Mouse (Mus musculus) erythroblast, embryonic 14.5 days (primary cell): ENCODE measurements around the gene Sptssb.

Experiments
- GATA1 ChIP-seq: IDR thresholded peaks from 2 replicates; pipeline ENCODE4 v1.6.1; 2012; ENCODE audit warnings: low read length, inconsistent platforms, mixed read lengths
- TAL1 ChIP-seq: IDR thresholded peaks from 3 replicates; pipeline ENCODE4 v1.6.1; 2012; ENCODE audit warnings: low read length, inconsistent platforms, mixed read lengths

DNA sequence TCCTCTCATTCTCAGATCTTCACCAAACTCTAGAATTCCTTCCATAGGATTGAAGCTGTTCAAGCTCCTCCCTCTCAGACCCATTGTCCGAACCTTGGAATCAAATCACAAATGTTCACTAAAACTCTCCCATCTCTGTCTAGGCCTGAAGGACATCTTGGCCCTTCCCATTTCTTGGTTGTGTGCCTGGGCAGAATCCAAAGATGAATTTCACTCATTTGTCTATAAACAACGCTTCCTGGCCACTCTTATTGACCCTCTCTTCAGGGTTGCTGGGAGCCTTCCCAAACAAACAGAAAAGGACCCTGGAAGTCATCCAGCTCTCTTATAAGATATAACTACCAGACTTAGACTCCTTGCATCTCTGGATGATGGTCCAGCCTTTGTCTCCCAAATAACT is 61.8 kb downstream of the Sptssb start:
- TF ChIP-seq TAL1 = no peak
- no peak for TF ChIP-seq GATA1
